Mouse (Mus musculus) retina, postnatal 7 days (tissue): ENCODE data around the gene Arl15.

Experiments
- DNase-seq: peaks from one replicate; pipeline ENCODE4 v3.0.0-alpha.2; 2012; ENCODE audit warnings: low read depth, low spot score

Gene Arl15

GRCm38 (mm10) chr13:114202806-114203570 is 408.7 kb downstream of the Arl15 start:
- no peak for DNase-seq
